Mouse (Mus musculus) stomach, embryonic 14.5 days (tissue): Measurements from ENCODE around the gene Olfr641. TPM values are rescaled to one million over a fixed set of nuclear protein-coding genes. Genes with fewer than 3 reads are reported as not detected.

Experiments used
- ATAC-seq: fragments of 200-750 bp; cut with Nextera tagmentation; 2 replicates; pipeline ENCODE4 v1.8.0; 2017; ENCODE audit warnings: low read depth, moderate TSS enrichment; ENCODE audit not compliant: insufficient number of reproducible peaks, insufficient read depth, low FRiP score
- H3K27ac ChIP-seq: fragments of 300-500 bp; sonication (generic); 2 replicates; pipeline ENCODE4 v1.5.1; 2014; ENCODE audit warnings: mild to moderate bottlenecking, low read length, moderate library complexity, mixed read lengths
- H3K27me3 ChIP-seq: fragments of 300-500 bp; sonication (generic); 2 replicates; pipeline ENCODE4 v1.6.1; 2014; ENCODE audit warnings: low read length, control low read depth, mixed read lengths; ENCODE audit not compliant: control insufficient read depth, insufficient read depth
- H3K36me3 ChIP-seq: fragments of 300-500 bp; sonication (generic); 2 replicates; pipeline ENCODE4 v1.6.1; 2014; ENCODE audit warnings: mild to moderate bottlenecking, control low read depth, low read length, moderate library complexity, mixed read lengths; ENCODE audit not compliant: control insufficient read depth, insufficient read depth
- H3K4me1 ChIP-seq: fragments of 300-500 bp; sonication (generic); 2 replicates; pipeline ENCODE4 v1.6.1; 2014; ENCODE audit warnings: low read length, control low read depth, mixed read lengths; ENCODE audit not compliant: control insufficient read depth, insufficient read depth
- H3K4me2 ChIP-seq: fragments of 300-500 bp; sonication (generic); replicated peaks from 2 replicates; pipeline ENCODE4 v1.6.1; 2014; ENCODE audit warnings: low read depth, low read length, control low read depth
- H3K4me3 ChIP-seq: fragments of 300-500 bp; sonication (generic); 2 replicates; pipeline ENCODE4 v1.5.1; 2014; ENCODE audit warnings: low read depth, low read length, control low read depth
- H3K9ac ChIP-seq: fragments of 300-500 bp; sonication (generic); replicated peaks from 2 replicates; pipeline ENCODE4 v1.6.1; 2014; ENCODE audit warnings: low read depth, mild to moderate bottlenecking, control low read depth, low read length, moderate library complexity, mixed read lengths
- H3K9me3 ChIP-seq: fragments of 300-500 bp; sonication (generic); 2 replicates; pipeline ENCODE4 v1.6.1; 2016; ENCODE audit warnings: low read depth, low read length, control low read depth; ENCODE audit not compliant: control insufficient read depth
- WGBS: fragments of 180-500 bp; shearing (Covaris S2); extraction: QIAGEN DNeasy Blood & Tissue Kit; methylation state at CpG from one replicate; pipeline ENCODE4 v1.1.7; 2014; 5-methylcytosine and 5-hydroxymethylcytosine counted together
- polyA plus RNA-seq: library from polyadenylated mRNA; unstranded; fragments of >200 nt; fragmentation: Nextera tagmentation; extraction: Ambion mirVana; gene quantifications from 2 replicates; pipeline ENCODE4 v1.2.1, GENCODE M21; 2014

Olfr641 gene
- polyA plus RNA-seq, 1 experiment from 2014 or later = not detected

DNA sequence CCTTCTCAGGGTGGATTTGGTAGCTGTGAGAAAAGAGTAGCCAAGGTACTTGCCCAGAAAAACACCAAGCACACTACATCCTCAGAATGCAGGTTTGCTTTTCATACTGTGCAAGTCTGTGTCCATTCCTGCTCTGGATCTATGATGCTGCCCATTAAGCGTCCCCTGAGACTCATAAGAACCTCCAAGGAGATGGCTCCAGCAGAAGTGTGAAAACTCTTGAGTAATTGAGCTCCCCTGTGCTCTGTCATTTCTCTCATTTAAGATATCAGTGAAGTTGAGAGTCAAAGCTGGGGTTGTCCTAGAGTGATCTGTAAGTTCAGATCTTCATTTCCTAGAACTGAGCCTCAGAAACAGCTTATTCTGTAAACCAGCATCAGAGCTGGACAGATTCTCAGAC, 17.3 kb downstream of the Olfr641 start, which contains the start of gene Olfr642:
Gene Olfr642 (minus strand): TSS at position 101 of the 400 bp plus-strand sequence.
- no peak for ATAC-seq
- no peak within 1 kb of the TSS for H3K4me3 ChIP-seq
- 74% methylated on average over 1 of the region's 1 CpGs for WGBS
- H3K36me3 ChIP-seq = no peaks in the 10 kb centered on the region
- no peaks in the 10 kb centered on the region for H3K4me1 ChIP-seq
- H3K9me3 ChIP-seq = no peaks in the 10 kb centered on the region
- H3K27ac ChIP-seq = no peak within 1 kb of the TSS
- no peak within 1 kb of the TSS for H3K4me2 ChIP-seq
- H3K9ac ChIP-seq = no peak within 1 kb of the TSS
- H3K27me3 ChIP-seq = no peaks in the 10 kb centered on the region

- no peak for ATAC-seq
- H3K4me2 ChIP-seq = no peak overlapping the region
- no peak overlapping the region for H3K27ac ChIP-seq
- no peaks in the 10 kb centered on the region for H3K9me3 ChIP-seq
- no peak overlapping the region for H3K4me3 ChIP-seq
- no peaks in the 10 kb centered on the region for H3K27me3 ChIP-seq
- no peak overlapping the region for H3K9ac ChIP-seq
- WGBS = 100% methylated on average over 1 of the region's 1 CpGs
- no peaks in the 10 kb centered on the region for H3K36me3 ChIP-seq
- no peaks in the 10 kb centered on the region for H3K4me1 ChIP-seq
These were observed 24.0 kb downstream of the Olfr641 start for GRCm38 (mm10) chr7:104059215-104059614.

- WGBS = 56% methylated on average over 2 of the region's 2 CpGs
- Histone ChIP-seq H3K9me3 (no peaks in the 10 kb centered on the region), H3K27me3 (no peaks in the 10 kb centered on the region), H3K9ac (no peak within 1 kb of the TSS), H3K4me1 (no peaks in the 10 kb centered on the region), H3K4me2 (no peak within 1 kb of the TSS), H3K36me3 (no peaks in the 10 kb centered on the region), H3K4me3 (no peak within 1 kb of the TSS), H3K27ac (no peak within 1 kb of the TSS)
- no peak for ATAC-seq
These were observed 26.1 kb downstream of the Olfr641 start, which contains the start of gene 4930516K23Rik for GRCm38 (mm10) chr7:104061345-104061744. 4930516K23Rik (minus strand) TSS chr7:104061445.

DNA sequence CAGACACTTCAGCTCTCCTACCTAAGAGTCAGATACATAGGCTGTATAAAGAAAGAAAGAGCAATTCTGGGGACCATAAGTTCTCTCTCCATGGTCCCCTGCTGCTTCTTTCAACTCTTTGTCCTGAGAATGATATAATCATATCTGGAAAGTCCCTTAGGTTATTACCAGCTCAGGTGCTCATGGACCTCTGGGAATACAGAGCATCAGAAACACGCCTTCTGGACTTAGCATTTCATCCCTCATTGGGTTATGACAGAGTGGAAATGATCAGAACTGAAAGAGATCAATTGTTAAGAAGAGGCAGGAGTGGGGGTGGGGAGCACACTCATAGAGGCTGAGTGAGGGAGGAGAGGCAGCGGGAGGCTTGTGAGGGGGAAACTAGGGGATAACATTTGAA, 36.5 kb downstream of the Olfr641 start, which contains the start of gene Olfr644:
Gene Olfr644 (minus strand): TSS at position 101 of the 400 bp plus-strand sequence.
- H3K9ac ChIP-seq = no peak within 1 kb of the TSS
- H3K4me3 ChIP-seq = no peak within 1 kb of the TSS
- no peaks in the 10 kb centered on the region for H3K27me3 ChIP-seq
- no peaks in the 10 kb centered on the region for H3K36me3 ChIP-seq
- no peak within 1 kb of the TSS for H3K4me2 ChIP-seq
- H3K27ac ChIP-seq = no peak within 1 kb of the TSS
- no peak for ATAC-seq
- H3K9me3 ChIP-seq = no peaks in the 10 kb centered on the region
- 74% methylated on average over 2 of the region's 2 CpGs for WGBS
- H3K4me1 ChIP-seq = no peaks in the 10 kb centered on the region

DNA sequence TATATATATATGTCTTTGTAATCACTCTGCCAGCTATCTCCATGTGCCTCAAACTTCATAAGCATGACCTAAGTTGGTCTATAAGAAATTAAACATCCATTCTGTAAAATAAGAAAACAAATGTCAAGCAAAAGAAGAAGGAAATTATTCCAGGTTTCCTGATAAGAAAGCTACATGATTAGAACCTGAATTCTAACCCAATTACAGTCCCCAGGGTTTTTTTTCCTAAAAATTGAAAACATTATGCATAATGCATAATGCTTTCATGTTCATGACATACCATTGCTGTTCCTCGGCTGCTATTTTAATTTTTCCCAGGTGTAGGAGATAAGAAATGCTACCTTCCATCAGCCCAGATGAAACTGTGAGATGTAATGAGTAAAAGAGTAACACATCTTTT, 50.1 kb downstream of the Olfr641 start, which contains the start of gene Olfr645:
Gene Olfr645 (minus strand): TSS at position 101 of the 400 bp plus-strand sequence.
- Histone ChIP-seq H3K4me2 (no peak within 1 kb of the TSS), H3K27me3 (no peaks in the 10 kb centered on the region), H3K4me1 (no peaks in the 10 kb centered on the region), H3K36me3 (no peaks in the 10 kb centered on the region), H3K9me3 (no peaks in the 10 kb centered on the region), H3K9ac (no peak within 1 kb of the TSS), H3K27ac (no peak within 1 kb of the TSS), H3K4me3 (no peak within 1 kb of the TSS)
- ATAC-seq = no peak
- 76% methylated on average over 1 of the region's 1 CpGs for WGBS

Other genes with a start within 250 kb of the Olfr641 start
- gene Olfr67, start 243.6 kb upstream of the Olfr641 start, polyA plus RNA-seq = not detected in 2 replicates
- 1,564 and 1,619 TPM in 2 replicates for gene Hbb-bt, start 221.4 kb upstream of the Olfr641 start, polyA plus RNA-seq
- 3,670 and 3,888 TPM in 2 replicates for gene Hbb-bs, start 207.3 kb upstream of the Olfr641 start, polyA plus RNA-seq
- not detected in 2 replicates for gene Hbb-bh2, start 194.9 kb upstream of the Olfr641 start, polyA plus RNA-seq
- 2.9 and 6.2 TPM in 2 replicates for gene Hbb-bh1, start 192.3 kb upstream of the Olfr641 start, polyA plus RNA-seq
- 616 and 882 TPM in 2 replicates for gene Hbb-y, start 182.2 kb upstream of the Olfr641 start, polyA plus RNA-seq
- not detected in 2 replicates for gene Olfr66, start 149.2 kb upstream of the Olfr641 start, polyA plus RNA-seq
- not detected in 2 replicates for gene Olfr64, start 141.0 kb upstream of the Olfr641 start, polyA plus RNA-seq
- gene Olfr65, start 132.0 kb upstream of the Olfr641 start, polyA plus RNA-seq = not detected in 2 replicates
- gene Olfr631, start 106.6 kb upstream of the Olfr641 start, polyA plus RNA-seq = not detected in 2 replicates
- gene Olfr632, start 101.1 kb upstream of the Olfr641 start, polyA plus RNA-seq = not detected in 2 replicates
- gene Olfr633, start 91.0 kb upstream of the Olfr641 start, polyA plus RNA-seq = not detected in 2 replicates
- not detected in 2 replicates for gene Olfr635, start 64.3 kb upstream of the Olfr641 start, polyA plus RNA-seq
- not detected in 2 replicates for gene Olfr638, start 36.7 kb upstream of the Olfr641 start, polyA plus RNA-seq
- gene Olfr639, start 18.1 kb upstream of the Olfr641 start, polyA plus RNA-seq = 0.03 TPM in 1 of 2 replicates, not detected in the other
- gene Olfr640, start 9.9 kb upstream of the Olfr641 start, polyA plus RNA-seq = not detected in 2 replicates
- not detected in 2 replicates for gene Olfr642, start 17.2 kb downstream of the Olfr641 start, polyA plus RNA-seq
- not detected in 2 replicates for gene 4930516K23Rik, start 26.0 kb downstream of the Olfr641 start, polyA plus RNA-seq
- gene Olfr644, start 36.4 kb downstream of the Olfr641 start, polyA plus RNA-seq = not detected in 2 replicates
- not detected in 2 replicates for gene Olfr645, start 50.0 kb downstream of the Olfr641 start, polyA plus RNA-seq
- not detected in 2 replicates for gene Olfr646, start 69.4 kb downstream of the Olfr641 start, polyA plus RNA-seq
- gene Ubqln5, start 94.4 kb downstream of the Olfr641 start, polyA plus RNA-seq = not detected in 2 replicates
- not detected in 2 replicates for gene Olfr643, start 102.0 kb downstream of the Olfr641 start, polyA plus RNA-seq
- not detected in 2 replicates for gene Ubqln3, start 107.8 kb downstream of the Olfr641 start, polyA plus RNA-seq
- not detected in 2 replicates for gene Ubqlnl, start 115.1 kb downstream of the Olfr641 start, polyA plus RNA-seq
- gene Olfm5, start 129.4 kb downstream of the Olfr641 start, polyA plus RNA-seq = not detected in 2 replicates
- gene Olfr648, start 147.9 kb downstream of the Olfr641 start, polyA plus RNA-seq = 0.25 and 0.34 TPM in 2 replicates
- not detected in 2 replicates for gene Olfr649, start 160.5 kb downstream of the Olfr641 start, polyA plus RNA-seq
- 1.3 and 1.4 TPM in 2 replicates for gene Trim6, start 183.3 kb downstream of the Olfr641 start, polyA plus RNA-seq
- gene Trim34a, start 209.0 kb downstream of the Olfr641 start, polyA plus RNA-seq = 1.8 and 1.9 TPM in 2 replicates